Mouse (Mus musculus) heart, embryonic 12.5 days (tissue): ENCODE measurements around the gene Plce1. TPM values are rescaled to one million over a fixed set of nuclear protein-coding genes. Genes with fewer than 3 reads are reported as not detected.
"Not testable (repeated sequence)": the region's sequence is repeated elsewhere in the genome, so short reads cannot be mapped to it uniquely, and the experiment has no call there.

ENCODE experiments used
- ATAC-seq: fragments of 200-750 bp; cut with Nextera tagmentation; 2 replicates; pipeline ENCODE4 v1.8.0; 2017; ENCODE audit warnings: moderate TSS enrichment, moderate library complexity; ENCODE audit not compliant: insufficient number of reproducible peaks, low FRiP score
- H3K27ac ChIP-seq: fragments of 300-500 bp; sonication (generic); 2 replicates; pipeline ENCODE4 v1.5.1; 2016; ENCODE audit warnings: mild to moderate bottlenecking, moderate library complexity; ENCODE audit not compliant: poor library complexity, severe bottlenecking
- H3K27me3 ChIP-seq: fragments of 300-500 bp; sonication (generic); replicated peaks from 2 replicates; pipeline ENCODE4 v1.6.1; 2016; ENCODE audit warnings: mild to moderate bottlenecking, moderate library complexity
- H3K36me3 ChIP-seq: fragments of 300-500 bp; sonication (generic); 2 replicates; pipeline ENCODE4 v1.6.1; 2016; ENCODE audit warnings: mild to moderate bottlenecking, moderate library complexity
- H3K4me1 ChIP-seq: fragments of 300-500 bp; sonication (generic); replicated peaks from 2 replicates; pipeline ENCODE4 v1.6.1; 2016; ENCODE audit warnings: mild to moderate bottlenecking
- H3K4me2 ChIP-seq: fragments of 300-500 bp; sonication (generic); 2 replicates; pipeline ENCODE4 v1.6.1; 2016; ENCODE audit warnings: mild to moderate bottlenecking, moderate library complexity
- H3K4me3 ChIP-seq: fragments of 300-500 bp; sonication (generic); 2 replicates; pipeline ENCODE4 v1.5.1; 2016; ENCODE audit warnings: mild to moderate bottlenecking
- H3K9ac ChIP-seq: fragments of 300-500 bp; sonication (generic); 2 replicates; pipeline ENCODE4 v1.6.1; 2016; ENCODE audit warnings: mild to moderate bottlenecking, moderate library complexity
- H3K9me3 ChIP-seq: fragments of 300-500 bp; sonication (generic); replicated peaks from 2 replicates; pipeline ENCODE4 v1.6.1; 2016; ENCODE audit warnings: mild to moderate bottlenecking, moderate library complexity
- WGBS: fragments of 180-500 bp; shearing (Covaris S2); methylation state at CpG from one replicate; pipeline ENCODE4 v1.1.7; 2016; 5-methylcytosine and 5-hydroxymethylcytosine counted together
- polyA plus RNA-seq: library from polyadenylated mRNA; unstranded; fragments of >200 nt; fragmentation: Nextera tagmentation; extraction: Ambion mirVana; gene quantifications from 2 replicates; pipeline ENCODE4 v1.2.1, GENCODE M21; 2016

Plce1 gene
- polyA plus RNA-seq, 1 experiment from 2014 or later: 8.4 TPM

DNA sequence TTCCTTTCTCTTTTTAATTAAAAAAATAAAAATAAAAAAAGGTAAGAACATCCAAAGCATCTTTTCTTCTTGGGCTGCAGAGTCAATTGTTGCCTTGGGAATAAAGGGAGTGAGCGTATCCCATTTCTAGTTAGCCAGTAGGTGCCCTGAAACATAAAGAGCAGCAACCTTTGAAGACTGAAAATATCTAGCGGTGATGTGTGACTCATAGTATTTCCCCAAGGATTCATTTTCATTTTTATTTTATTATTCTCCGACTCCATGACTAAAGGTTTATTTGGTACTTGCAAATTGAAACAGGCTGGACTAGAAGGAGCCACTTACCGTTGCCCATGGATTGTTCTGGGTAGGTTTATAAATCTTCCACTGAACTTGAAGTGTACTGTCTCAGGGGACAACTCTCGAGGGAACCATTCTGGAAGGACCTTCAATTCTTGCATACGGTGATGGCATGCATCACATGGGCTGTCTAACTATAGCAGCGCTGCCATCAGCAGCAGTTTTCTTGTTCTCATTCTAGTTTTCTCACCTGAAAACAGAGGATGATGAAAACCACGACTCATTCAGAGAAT lies 68.7 kb downstream of the Plce1 start:
- no peak overlapping the region for H3K4me3 ChIP-seq
- H3K4me1 ChIP-seq: no peaks in the 10 kb centered on the region
- H3K9ac ChIP-seq: no peak overlapping the region
- ATAC-seq: no peak
- no peak overlapping the region for H3K4me2 ChIP-seq
- no peak overlapping the region for H3K27ac ChIP-seq
- H3K36me3 ChIP-seq: peaks cover 4% of the 10 kb centered on the region; the same call in 1 of the 2 replicates
- WGBS: 87% methylated on average over 8 of the region's 8 CpGs
- no peaks in the 10 kb centered on the region for H3K9me3 ChIP-seq
- no peaks in the 10 kb centered on the region for H3K27me3 ChIP-seq

DNA sequence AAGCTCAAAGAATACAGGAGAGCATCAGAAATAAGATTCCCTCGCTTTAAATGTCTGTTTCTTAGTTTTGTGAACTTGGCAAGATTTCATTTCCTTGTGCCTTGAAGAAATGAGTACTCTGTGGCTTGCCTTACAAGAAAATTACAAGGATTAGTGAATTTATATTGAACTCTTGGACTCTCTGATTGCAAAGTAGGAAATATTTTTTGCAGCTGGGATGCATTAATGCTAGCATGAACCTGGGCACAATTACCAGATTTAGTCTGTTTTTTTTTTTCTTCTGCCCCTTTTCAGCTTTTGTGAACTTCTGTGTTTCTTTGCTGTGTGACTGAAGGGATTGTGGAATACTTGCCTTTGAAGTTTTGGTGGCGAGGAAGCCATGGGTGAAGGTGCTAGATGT lies 72.6 kb downstream of the Plce1 start:
- H3K36me3 ChIP-seq: peaks cover 4% of the 10 kb centered on the region; the same call in 1 of the 2 replicates
- ATAC-seq: no peak
- H3K9me3 ChIP-seq: no peaks in the 10 kb centered on the region
- no peak overlapping the region for H3K27ac ChIP-seq
- H3K4me1 ChIP-seq: 0 out of 2 replicates have a peak, but pooled peaks cover 3% of the 10 kb centered on the region
- no peak overlapping the region for H3K4me3 ChIP-seq
- no peak overlapping the region for H3K4me2 ChIP-seq
- H3K27me3 ChIP-seq: no peaks in the 10 kb centered on the region
- WGBS: 72% methylated on average over 2 of the region's 2 CpGs
- no peak overlapping the region for H3K9ac ChIP-seq

DNA sequence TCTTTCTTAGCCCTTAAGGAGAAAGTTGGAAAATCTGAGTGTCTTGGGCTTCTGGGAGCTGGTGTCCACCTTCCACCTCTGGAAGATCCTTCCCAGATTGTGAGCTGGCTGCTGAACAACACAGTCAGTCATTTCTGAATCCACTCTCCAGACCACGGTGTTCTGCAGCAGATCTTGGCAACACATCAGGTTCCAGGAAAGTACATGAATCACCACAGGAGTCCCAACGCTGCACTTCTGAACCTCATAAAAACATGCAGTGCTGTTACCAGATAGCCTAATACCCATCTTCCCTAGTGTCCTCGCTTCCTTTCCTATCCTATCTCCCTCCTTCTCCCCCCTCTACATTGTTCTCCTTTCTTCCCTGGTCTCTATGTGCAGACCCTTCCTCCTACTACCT lies 74.5 kb downstream of the Plce1 start:
- no peak overlapping the region for H3K9ac ChIP-seq
- H3K4me1 ChIP-seq: 0 out of 2 replicates have a peak, but pooled peaks cover 3% of the 10 kb centered on the region
- H3K4me3 ChIP-seq: no peak overlapping the region
- no peaks in the 10 kb centered on the region for H3K9me3 ChIP-seq
- no peak for ATAC-seq
- no peaks in the 10 kb centered on the region for H3K36me3 ChIP-seq
- WGBS: 74% methylated on average over 3 of the region's 3 CpGs
- H3K4me2 ChIP-seq: no peak overlapping the region
- H3K27me3 ChIP-seq: no peaks in the 10 kb centered on the region
- no peak overlapping the region for H3K27ac ChIP-seq

DNA sequence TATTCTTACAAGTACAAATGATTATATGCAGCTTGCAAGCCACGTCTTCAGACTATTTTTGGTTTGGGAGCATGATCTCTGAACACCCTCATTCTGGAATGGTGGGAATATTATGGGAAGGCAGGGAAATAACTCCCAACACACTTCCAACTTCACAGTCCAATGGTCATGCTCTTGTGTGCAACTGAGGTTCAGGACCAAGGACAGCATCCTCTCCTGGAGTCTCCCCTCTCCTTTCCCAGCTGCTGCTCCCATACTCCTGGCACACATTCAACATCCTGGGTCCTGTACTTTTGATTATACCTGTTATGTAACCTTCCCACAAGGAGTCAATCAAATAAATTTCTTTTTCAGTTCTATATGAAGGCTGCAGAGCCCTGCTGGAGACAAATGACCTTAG lies 77.9 kb downstream of the Plce1 start:
- Histone ChIP-seq H3K9ac (no peak overlapping the region), H3K36me3 (no peaks in the 10 kb centered on the region), H3K9me3 (no peaks in the 10 kb centered on the region), H3K27ac (no peak overlapping the region), H3K4me3 (no peak overlapping the region), H3K4me1 (0 out of 2 replicates have a peak, but pooled peaks cover 3% of the 10 kb centered on the region), H3K27me3 (no peaks in the 10 kb centered on the region), H3K4me2 (no peak overlapping the region)
- WGBS: 49% methylated on average over 1 of the region's 1 CpGs
- ATAC-seq: no peak

DNA sequence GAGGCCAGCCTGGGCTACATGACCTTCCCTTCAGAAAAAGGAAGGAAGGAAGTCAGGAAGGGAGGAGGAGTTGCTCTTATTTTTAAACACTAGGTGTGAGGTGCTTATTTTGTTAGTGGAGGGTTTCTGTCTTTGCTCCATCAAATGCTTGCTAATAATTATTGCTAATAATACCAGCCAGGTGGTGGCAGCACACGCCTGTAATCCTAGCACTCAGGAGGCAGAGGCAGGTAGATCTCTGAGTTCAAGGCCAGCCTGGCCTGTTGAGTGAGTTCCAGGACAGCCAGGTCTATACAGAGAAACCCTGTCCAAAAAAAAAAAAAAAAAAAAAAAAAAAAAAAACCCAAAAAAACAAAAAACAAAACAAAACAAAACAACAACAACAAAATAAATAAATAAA lies 81.0 kb downstream of the Plce1 start:
- not testable (repeated sequence) for ATAC-seq, H3K27ac ChIP-seq, H3K4me3 ChIP-seq, H3K4me2 ChIP-seq, H3K36me3 ChIP-seq, H3K9ac ChIP-seq, H3K27me3 ChIP-seq, H3K9me3 ChIP-seq
- H3K4me1 ChIP-seq: peaks cover 11% of the 10 kb centered on the region
- 75% methylated on average over 1 of the region's 1 CpGs for WGBS

DNA sequence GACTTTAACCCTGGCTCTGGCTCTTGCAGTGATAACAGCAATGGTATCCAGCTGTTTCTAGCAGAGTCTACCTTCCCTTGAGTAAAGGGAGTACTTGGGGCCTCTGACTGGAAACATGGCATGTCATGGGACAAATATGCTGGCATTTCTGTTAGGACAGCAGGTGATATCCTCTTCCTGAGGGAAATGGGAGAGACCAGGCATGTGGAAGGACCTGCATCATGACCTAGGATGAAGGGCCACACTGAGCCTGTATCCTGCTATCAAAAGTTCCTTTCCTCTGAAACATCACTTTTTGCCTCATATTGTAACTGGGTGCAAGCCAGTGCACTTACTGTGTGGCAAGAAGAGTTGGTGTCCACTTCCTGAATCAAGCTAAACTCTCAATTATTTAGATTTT lies 85.2 kb downstream of the Plce1 start:
- H3K9ac ChIP-seq: no peak overlapping the region
- H3K27me3 ChIP-seq: no peaks in the 10 kb centered on the region
- no peak overlapping the region for H3K4me2 ChIP-seq
- no peaks in the 10 kb centered on the region for H3K9me3 ChIP-seq
- ATAC-seq: no peak
- H3K36me3 ChIP-seq: no peaks in the 10 kb centered on the region
- no peak overlapping the region for H3K4me3 ChIP-seq
- H3K27ac ChIP-seq: no peak overlapping the region
- peaks cover 26% of the 10 kb centered on the region for H3K4me1 ChIP-seq

DNA sequence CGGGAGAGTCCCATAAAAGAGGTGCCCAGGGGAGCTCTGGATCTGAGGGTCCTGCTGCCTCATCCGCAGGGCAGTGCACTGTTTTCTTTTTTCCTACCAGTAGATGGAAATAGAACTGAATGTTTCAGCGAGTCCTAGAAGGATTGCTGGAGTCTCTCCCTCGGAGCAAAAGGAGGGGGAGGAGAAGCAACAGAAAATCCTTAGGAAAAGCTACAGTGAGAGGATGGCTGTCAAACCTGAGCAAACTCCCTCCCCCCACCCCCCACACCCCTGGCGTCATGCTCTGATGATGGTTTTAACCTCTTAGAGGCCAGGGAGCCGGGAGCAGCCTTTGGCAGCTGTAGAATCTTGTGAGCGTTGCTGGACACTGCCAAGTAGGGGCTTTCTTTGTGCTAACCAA lies 85.8 kb downstream of the Plce1 start:
- no peak for ATAC-seq
- Histone ChIP-seq H3K9ac (0 out of 2 replicates have a peak overlapping the region, but pooled peaks have one; percentile 25), H3K27ac (no peak overlapping the region), H3K9me3 (no peaks in the 10 kb centered on the region), H3K4me1 (peaks cover 26% of the 10 kb centered on the region), H3K4me2 (peak overlapping the region; percentile 54), H3K36me3 (no peaks in the 10 kb centered on the region), H3K4me3 (no peak overlapping the region), H3K27me3 (no peaks in the 10 kb centered on the region)
- 20% methylated on average over 7 of the region's 7 CpGs for WGBS

DNA sequence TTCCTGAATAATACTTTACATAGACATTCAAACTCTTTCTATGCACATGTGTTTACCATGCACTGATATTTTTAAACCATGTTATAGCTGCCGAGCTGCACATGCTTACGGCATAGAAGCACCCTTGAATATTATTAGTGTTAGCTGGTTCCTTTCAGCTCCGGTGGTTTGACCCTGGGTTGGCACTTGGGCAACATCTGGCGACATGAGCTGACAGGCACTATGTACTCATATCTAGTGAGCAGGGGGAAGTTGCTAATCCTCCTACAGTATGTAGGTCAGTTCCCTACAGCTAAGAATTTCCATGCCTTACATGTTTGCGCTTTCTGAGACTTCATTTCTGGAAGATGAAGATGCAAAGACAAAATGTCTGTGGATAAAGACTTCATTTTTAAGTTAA lies 86.4 kb downstream of the Plce1 start:
- Histone ChIP-seq H3K4me3 (no peak overlapping the region), H3K9ac (no peak overlapping the region), H3K9me3 (no peaks in the 10 kb centered on the region), H3K4me2 (no peak overlapping the region), H3K36me3 (no peaks in the 10 kb centered on the region), H3K4me1 (peaks cover 26% of the 10 kb centered on the region), H3K27ac (no peak overlapping the region), H3K27me3 (no peaks in the 10 kb centered on the region)
- ATAC-seq: no peak
- WGBS: 56% methylated on average over 5 of the region's 5 CpGs

DNA sequence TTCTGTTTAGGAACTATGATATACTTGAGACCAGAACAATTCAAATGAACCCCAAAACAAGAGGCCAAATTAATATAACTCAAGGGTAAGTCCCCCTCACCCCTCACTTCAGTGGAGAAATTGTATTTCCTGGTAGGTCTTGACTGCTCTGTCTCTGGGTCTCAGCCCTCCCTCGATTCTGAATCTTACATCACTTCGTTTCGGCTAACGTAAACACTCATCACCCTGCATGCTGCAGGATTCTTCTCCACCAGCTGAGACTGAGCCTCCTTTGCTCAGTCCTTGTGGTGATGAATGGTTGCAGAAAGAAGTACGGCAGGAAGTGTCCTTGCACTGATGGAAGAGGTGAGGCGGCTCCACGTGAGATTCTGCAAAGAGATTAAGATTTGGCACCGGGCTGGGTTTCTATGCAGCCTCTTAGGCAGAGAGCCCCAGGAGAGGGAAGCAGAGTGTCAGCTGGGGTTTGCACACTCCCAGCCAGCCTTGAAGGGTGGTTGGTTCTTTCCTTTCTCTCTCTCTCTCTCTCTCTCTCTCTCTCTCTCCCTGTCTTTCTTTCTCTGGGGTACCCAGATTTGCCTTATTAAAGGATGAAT lies 97.7 kb downstream of the Plce1 start:
- peaks cover 12% of the 10 kb centered on the region for H3K4me1 ChIP-seq
- no peak for ATAC-seq
- H3K9me3 ChIP-seq: no peaks in the 10 kb centered on the region
- H3K4me3 ChIP-seq: no peak overlapping the region
- H3K27me3 ChIP-seq: no peaks in the 10 kb centered on the region
- H3K36me3 ChIP-seq: no peaks in the 10 kb centered on the region
- no peak overlapping the region for H3K4me2 ChIP-seq
- no peak overlapping the region for H3K9ac ChIP-seq
- WGBS: 23% methylated on average over 8 of the region's 8 CpGs
- H3K27ac ChIP-seq: no peak overlapping the region

DNA sequence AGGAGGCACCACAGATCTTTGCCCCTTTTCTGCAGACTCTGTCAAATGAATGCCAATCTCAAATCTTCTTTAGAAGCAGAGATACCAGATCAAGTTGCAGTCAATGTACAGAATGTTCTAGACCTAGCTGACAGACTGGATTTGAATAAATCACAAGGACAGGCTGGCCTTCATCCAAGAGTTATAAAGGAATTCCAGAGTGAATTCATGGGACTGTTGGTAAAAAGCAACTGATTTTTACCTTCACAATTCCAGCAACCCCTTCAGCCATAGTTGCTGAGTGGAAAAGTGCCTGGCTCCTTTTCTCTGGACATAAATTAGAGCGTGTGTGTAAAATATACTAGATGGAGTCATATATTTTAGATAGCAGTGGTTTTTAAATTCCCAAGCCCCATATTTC lies 102.0 kb downstream of the Plce1 start:
- H3K4me2 ChIP-seq: no peak overlapping the region
- H3K9me3 ChIP-seq: no peaks in the 10 kb centered on the region
- WGBS: 78% methylated on average over 1 of the region's 1 CpGs
- H3K36me3 ChIP-seq: no peaks in the 10 kb centered on the region
- ATAC-seq: no peak
- H3K27ac ChIP-seq: no peak overlapping the region
- no peak overlapping the region for H3K4me3 ChIP-seq
- H3K4me1 ChIP-seq: peaks cover 27% of the 10 kb centered on the region
- no peaks in the 10 kb centered on the region for H3K27me3 ChIP-seq
- H3K9ac ChIP-seq: no peak overlapping the region

DNA sequence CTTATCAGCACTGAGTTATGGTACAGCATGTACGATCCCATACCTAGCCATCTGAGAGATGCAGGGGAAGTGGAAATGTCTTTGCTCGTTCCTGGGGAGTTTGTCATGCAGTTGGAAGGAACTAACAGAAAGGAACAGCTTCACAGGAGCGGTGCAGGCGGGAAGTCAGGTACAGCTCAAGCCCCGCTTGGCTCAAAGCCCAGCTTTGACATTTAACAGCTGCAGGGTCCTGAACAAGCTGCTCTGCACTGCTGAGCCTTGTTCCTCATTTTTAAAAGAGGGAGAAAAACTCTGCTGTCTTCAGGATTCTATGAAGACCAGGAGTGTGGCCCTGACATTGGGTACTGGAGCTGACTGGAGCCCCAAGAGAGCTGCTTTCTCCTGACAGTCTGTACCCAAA lies 106.7 kb downstream of the Plce1 start:
- no peaks in the 10 kb centered on the region for H3K9me3 ChIP-seq
- no peaks in the 10 kb centered on the region for H3K27me3 ChIP-seq
- ATAC-seq: 0 out of 2 replicates have a peak, but pooled peaks have one; percentile 55
- H3K4me1 ChIP-seq: peaks cover 47% of the 10 kb centered on the region
- 20% methylated on average over 5 of the region's 5 CpGs for WGBS
- H3K4me2 ChIP-seq: peak overlapping the region; percentile 35; the same call in 1 of the 2 replicates
- H3K4me3 ChIP-seq: no peak overlapping the region
- peak overlapping the region; percentile 74 for H3K27ac ChIP-seq
- no peak overlapping the region for H3K9ac ChIP-seq
- H3K36me3 ChIP-seq: no peaks in the 10 kb centered on the region

DNA sequence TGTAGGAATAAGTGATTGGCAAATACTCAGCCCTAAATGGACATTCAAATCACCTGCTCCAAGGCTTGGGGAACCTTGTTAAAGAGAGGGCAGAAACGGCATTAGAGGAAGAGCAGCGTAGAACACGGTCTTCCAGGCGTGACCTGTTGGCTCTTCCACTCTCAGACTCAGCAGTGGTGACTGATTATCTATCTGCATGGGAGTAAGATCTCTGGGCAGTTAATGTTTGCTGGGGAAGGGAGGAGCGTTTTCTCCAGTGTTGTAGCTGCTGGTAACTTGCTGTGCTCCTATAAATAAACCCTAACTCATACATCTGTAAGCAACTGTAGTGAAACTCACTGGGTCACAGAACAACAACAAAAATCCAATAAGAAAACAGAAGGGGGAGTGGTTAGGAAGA lies 108.6 kb downstream of the Plce1 start:
- Histone ChIP-seq H3K36me3 (no peaks in the 10 kb centered on the region), H3K9me3 (no peaks in the 10 kb centered on the region), H3K9ac (no peak overlapping the region), H3K4me1 (peaks cover 42% of the 10 kb centered on the region), H3K27ac (no peak overlapping the region), H3K4me3 (no peak overlapping the region), H3K27me3 (no peaks in the 10 kb centered on the region), H3K4me2 (no peak overlapping the region)
- ATAC-seq: no peak
- WGBS: 63% methylated on average over 5 of the region's 5 CpGs
